Mouse (Mus musculus) monocyte, adult 2 months (primary cell): ENCODE data around the gene Tcl1b4.
"Not testable (repeated sequence)": the region's sequence is repeated elsewhere in the genome, so short reads cannot be mapped to it uniquely, and the experiment has no call there.

ENCODE experiments used
- DNase-seq, 2 experiments: peaks; one replicate each; pipeline ENCODE4 v3.0.0; 2022; ENCODE audit warnings: low spot score in 2 of 2, low read depth in 1 of 2

Tcl1b4 gene

GRCm38 (mm10) chr12:105201657-105202056 is at the start of gene Tcl1b4:
TSS of gene Tcl1b4 (plus strand) at chr12:105201957.
- not testable (repeated sequence) for DNase-seq

DNA sequence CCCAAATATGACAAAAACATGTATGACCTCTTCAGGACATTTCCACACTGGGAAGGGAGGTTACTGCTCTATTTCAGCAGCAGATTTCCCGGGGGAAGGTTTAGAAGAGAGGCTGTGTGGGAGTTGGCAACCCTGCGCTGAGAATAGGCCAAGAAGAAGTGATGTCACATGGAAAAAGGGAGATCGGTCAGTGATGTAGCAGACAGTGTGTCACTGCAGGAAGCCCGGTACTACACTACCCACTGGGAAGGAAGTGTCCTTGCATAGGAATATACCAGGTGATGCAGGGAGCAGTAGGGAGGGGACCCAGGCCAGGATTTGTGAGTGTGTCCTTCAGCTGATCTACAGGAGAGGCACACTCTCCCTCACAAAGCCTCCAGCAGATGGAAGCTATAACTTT is 46.5 kb upstream of the Tcl1b4 start:
- not testable (repeated sequence) for DNase-seq

DNA sequence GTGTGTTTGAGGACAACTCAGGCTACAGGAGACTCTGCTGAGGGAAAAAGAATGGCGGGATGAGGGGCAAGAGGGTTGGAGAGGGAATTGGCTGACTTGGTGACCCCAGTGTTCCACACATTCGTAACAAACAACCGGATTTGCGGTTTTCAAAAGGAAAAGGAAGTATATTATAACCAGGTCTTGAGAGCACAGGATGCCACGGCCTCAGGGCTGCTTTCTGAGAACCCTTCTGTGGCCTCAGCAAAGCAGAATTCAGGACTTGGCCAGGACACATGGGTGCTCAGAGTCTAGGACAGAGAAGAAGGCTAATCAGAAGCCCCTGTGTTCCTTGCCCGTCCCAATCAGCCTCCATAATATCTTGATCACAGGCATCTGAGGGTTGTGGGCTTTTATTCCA is 42.9 kb upstream of the Tcl1b4 start:
- no peak for DNase-seq

DNA sequence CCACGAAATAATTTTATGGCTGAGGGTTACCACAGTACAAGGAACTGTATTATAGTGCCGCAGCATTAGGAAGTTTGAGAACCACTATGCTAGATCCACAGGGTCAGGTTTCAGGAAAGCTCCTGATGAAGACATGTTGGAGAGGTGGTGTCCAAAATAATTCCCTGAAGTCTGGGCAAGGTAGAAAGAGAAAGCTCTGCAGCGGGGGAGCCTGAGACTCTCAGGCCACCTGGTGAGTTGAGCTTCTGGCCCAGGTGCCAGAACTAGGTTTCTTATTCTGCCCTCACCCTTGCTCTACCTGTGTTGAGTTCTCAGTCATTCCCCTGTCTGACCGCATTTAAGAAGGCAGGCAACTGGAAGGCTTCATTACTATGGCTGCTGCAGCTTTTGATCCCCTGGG is 42.4 kb upstream of the Tcl1b4 start, which contains the start of gene Tcl1b1:
TSS of gene Tcl1b1 (plus strand) at position 301 of the 400 bp plus-strand sequence.
- no peak for DNase-seq

DNA sequence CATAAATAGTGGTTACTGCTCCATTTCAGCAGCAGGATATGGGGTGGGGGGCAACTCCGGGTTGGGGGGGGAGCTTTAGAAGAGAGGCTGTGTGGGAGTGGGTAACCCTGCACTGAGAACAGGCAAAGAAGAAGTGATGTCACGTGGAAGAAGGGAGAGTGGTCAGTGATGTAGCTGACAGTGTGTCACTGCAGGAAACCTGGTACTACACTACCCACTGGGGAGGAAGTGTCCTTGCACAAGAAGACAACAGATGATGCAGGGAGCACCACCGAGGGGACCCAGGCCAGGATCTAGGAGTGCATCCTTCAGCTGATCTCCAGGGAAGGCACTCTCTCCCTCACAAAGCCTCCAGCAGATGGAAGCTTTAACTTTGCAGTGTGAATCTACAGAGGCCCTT is 35.0 kb upstream of the Tcl1b4 start:
- DNase-seq: no peak

DNA sequence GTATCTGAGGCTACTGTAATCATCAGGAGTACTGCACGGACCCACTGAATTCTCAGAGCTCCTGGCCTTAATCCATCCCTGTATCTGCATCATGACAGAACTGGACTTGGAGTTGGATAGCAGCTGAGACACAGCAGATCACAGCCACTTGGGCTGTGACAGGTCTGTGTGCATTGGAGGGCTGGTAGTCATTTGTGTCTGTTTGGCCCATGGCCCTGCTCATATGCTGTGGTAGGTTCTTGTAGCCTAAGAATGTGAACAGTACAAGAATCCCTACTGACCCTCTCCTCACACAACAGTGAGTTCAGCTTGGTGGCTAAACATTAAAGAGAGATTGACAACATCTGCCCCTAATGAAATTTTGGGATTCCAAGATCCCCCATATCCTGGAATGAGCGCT is 28.4 kb upstream of the Tcl1b4 start:
- no peak for DNase-seq

DNA sequence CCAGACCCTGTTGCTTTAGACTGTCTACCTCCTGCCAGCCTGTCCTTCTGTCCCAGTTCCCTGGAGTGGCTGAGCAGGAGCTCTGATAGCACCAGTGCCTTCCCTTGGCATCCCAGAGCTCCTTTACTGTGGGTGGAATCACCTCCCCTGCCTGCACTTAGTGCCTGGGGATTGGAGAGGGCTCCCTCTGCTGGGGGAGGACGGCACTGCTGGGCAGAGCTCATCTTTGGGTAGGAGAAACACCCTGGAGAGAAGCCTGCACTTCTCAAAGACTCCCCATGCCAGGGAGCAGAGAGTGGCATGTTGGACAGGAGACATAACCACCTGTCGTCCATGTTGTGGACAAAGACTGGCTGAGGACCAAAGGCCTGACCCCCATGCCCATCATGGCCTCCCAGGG is 27.4 kb upstream of the Tcl1b4 start:
- peak; percentile 13 to 42 for DNase-seq

- DNase-seq: not testable (repeated sequence)
These were observed 25.7 kb upstream of the Tcl1b4 start, which contains the start of gene Tcl1b5 for GRCm38 (mm10) chr12:105176044-105176443. TSS of gene Tcl1b5 (plus strand) at chr12:105176344.

DNA sequence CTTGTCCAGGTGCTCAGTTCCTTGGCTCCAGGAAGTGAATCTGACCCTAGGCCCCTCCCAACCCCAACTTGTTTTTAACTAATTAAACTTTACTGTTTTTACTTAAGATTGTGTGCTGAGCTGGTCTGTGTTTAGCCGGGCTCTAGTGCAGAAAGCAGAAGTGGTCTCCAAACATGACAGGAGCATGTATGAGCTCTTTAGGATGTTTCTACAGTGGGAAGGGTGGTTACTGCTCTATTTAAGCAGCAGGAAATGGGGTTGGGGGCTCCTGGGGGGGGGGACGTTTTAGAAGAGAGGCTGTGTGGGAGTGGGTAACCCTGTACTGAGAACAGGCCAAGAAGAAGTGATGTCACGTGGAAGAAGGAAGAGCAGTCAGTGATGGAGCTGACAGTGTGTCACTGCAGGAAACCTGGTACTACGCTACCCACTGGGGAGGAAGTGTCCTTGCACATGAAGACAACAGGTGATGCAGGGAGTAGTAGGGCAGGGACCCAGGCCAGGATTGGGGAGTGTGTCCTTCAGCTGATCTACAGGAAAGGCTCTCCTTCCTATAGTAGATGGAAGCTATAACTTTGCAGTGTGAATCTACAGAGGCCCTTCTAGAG is 20.6 kb upstream of the Tcl1b4 start:
- not testable (repeated sequence) for DNase-seq

DNA sequence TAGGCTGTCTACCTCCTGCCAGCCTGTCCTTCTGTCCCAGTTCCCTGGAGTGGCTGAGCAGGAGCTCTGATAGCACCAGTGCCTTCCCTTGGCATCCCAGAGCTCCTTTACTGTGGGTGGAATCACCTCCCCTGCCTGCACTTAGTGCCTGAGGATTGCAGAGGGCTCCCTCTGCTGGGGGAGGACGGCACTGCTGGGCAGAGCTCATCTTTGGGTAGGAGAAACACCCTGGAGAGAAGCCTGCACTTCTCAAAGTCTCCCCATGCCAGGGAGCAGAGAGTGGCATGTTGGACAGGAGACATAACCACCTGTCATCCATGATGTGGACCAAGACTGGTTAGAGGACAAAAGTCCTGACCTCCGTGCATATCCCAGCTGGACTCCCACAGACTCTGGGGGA is 12.8 kb upstream of the Tcl1b4 start:
- not testable (repeated sequence) for DNase-seq

GRCm38 (mm10) chr12:105190743-105191142 is 11.0 kb upstream of the Tcl1b4 start, which contains the start of gene Tcl1b3:
TSS of gene Tcl1b3 (plus strand) at chr12:105191043.
- DNase-seq: not testable (repeated sequence)

DNA sequence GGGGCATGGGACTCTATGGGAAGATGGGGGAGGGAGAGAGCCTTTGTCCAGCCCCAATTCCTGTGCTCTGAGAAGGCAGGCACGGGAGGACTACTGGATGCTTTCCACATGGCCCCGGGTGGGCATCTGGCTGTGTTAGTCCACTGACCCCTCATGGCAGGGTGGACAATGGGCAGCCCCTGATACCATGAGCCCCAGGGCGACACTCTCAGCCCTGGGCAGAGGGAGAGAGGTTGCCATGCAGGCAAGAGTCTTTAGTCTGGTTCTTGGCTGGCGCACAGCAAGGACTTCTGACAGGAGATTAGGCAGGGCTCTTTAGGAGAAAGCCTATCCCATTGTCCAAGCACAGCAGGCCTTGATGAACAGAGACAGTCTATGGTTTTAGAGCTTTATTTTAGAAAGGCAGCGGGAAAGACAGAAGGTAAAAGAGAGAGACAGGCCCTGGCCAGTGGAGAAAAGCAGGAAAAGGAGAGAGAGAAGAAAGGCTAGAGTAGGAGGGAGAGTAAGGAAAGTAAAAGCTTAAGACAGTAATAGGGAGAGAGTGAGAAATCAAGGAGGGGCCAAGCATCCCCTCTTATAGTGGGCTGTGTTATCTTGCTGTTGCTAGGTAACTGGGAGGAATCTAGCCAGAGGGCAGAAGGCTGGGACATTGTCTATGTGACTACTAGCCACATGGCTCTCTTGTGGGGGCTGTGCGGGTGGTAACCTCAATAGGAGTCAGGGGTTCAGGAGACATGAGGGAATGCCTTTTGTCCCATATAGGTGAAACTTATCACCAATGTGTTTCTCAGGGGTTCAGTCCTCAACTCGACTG is 1.9 kb upstream of the Tcl1b4 start:
- not testable (repeated sequence) for DNase-seq

DNA sequence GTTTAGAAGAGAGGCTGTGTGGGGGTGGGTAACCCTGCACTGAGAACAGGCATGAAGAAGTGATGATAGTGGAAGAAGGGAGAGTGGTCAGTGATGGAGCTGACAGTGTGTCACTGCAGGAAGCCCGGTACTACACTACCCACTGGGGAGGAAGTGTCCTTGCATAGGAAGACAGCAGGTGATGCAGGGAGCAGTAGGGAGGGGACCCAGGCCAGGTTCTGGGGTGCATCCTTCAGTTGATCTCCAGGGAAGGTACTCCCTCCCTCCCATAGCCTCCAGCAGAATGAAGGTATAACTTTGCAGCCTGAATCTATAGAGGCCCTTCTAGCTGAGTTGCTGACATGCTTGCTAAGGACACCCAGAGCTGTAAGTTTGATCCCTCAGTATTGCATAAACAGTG is 5.3 kb downstream of the Tcl1b4 start:
- DNase-seq: no peak

DNA sequence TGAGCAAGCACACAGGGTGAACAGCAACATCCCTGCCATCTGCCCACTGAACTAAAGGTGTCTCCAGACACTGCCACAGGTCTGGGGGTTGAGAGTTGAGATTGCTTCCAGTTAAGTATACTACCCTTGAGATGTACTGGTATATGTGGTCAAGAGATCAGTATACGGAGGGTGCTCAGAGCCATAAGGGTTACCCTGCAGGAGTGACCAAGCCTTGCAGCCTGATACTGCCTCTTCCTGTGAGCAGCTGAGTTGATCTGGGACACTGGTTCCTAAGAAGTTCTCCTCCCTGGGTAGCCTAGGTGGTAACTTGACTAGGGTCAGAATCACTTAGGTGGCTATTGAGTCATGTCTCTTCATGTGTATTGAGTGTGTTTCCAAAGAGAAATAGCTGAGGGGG is 6.7 kb downstream of the Tcl1b4 start:
- no peak for DNase-seq

DNA sequence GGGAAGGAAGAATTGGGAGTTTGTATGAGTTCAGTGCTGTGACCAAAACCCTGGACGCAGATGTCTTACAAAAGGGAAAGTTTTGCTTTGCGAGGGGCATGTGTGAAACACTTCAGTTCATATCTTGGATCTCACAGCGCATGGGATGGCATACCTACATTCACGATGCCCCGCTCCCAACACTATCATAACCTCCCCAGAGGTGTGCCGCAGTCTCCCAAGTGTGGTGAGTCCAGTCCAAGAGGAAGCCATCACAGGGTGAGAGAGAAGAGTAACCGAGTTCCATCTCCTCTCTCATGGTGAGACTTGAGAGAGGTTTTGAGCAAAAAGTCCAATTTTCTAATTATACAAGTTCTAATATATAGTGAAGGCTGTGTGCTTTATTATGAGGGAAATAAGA is 7.5 kb downstream of the Tcl1b4 start:
- DNase-seq: no peak

GRCm38 (mm10) chr12:105217101-105217760 is 15.5 kb downstream of the Tcl1b4 start:
- DNase-seq: no peak

GRCm38 (mm10) chr12:105222601-105223319 is 21.0 kb downstream of the Tcl1b4 start, which contains the start of gene Tcl1:
TSS of gene Tcl1 (minus strand) at chr12:105222793.
- no peak for DNase-seq

DNA sequence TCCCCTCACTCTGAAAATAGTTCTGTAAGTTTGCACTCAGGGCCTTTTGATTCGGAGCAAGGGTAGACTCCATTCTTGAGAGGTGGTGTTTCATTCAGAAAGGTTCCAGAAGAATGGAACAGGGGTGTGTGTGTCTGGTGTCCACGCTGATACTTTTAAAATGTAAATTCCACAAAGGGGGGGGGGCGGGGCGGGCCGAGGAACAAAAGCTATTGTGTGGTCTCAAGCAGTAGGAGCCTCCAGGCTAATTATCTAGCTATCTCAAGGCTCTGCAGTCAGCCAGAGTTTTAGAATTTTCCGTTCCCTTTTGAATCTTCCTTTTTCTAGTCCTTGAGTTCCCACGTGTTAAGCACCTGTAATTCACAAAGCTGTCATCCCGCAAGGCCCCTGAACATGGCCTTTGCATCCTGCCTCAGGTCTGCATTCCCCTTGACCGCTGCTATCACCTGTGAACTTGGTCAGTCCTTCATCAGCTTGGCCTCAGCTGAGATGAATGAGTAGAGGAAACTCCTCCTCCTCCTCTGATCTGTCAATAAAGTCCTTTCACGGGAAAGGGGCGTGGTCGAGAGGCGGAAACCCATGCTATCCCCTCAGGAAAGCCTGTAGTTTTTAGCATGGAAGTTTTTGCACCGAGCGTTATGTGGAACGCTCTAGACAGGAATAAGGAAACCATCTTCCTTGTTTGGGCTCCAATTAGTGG is 23.0 kb downstream of the Tcl1b4 start:
- DNase-seq: no peak

GRCm38 (mm10) chr12:105234362-105234761 is 32.6 kb downstream of the Tcl1b4 start:
- DNase-seq: no peak

DNA sequence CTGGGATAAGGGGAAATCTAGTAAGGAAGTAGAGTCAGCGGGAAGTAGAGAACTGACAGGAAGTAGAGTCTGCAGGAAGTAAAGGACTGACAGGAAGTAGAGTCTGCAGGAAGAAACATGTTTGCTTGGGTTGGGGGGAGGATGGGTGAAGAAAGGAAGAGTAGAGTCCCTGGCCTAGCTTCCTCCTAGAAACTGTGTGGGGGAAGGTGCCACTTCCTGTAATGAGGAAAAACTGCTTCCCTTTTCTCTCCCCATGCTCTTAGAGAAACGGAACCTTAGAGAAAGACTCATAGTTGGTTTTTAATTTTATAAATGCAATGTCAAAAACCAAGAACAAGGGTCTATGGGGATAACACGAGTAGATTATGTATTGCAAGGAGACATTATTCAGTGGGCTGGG is 33.3 kb downstream of the Tcl1b4 start:
- DNase-seq: no peak

- DNase-seq: no peak
These were observed 37.3 kb downstream of the Tcl1b4 start for GRCm38 (mm10) chr12:105239060-105239459.
